Mouse (Mus musculus): ENCODE results near the gene Rtp4. TPM values are rescaled to one million over a fixed set of nuclear protein-coding genes. Genes with fewer than 3 reads are reported as not detected.
A peak's percentile ranks its signal among the peaks of the same experiment; 100 is the strongest.

Gene Rtp4
- polyA plus RNA-seq, 1 experiment from 2014 or later, result 2.8 TPM

DNA sequence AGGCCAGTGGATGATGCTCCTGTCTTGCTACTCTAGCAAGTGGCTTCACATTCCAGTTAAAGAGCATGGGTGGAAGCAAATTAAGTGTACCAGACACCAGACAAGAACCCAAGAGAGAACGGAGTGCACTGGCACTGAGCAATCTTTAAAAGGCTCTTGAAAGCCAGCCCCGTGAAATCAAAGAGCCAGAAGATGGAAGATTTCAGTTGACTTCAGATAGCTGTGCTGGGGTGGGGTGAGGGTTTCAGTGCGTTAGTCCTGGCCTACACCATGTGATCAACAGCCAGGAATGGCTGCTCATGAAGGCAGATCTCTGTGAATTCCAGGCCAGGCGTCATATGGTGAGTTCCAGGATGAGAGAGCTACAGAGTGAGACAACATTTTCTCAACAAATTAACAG, 16.7 kb upstream of the Rtp4 start:
- WGBS (ENCODE audit: insufficient replicate concordance), result 50% methylated on average over 4 of the region's 4 CpGs
- Histone ChIP-seq H3K4me3 (ENCODE audit: low read depth, low read length) (no peak overlapping the region), H3K9me3 (replicated peaks; ENCODE audit: control insufficient read depth, low read length) (no peaks in the 10 kb centered on the region), H3K27me3 (ENCODE audit: control insufficient read depth, insufficient read depth, low read length) (peaks cover 10% of the 10 kb centered on the region), H3K9ac (ENCODE audit: low read depth, low read length) (no peak overlapping the region), H3K27ac (ENCODE audit: low read depth, low read length) (no peak overlapping the region), H3K4me2 (no peak overlapping the region), H3K4me1 (ENCODE audit: control insufficient read depth, insufficient read depth, low read length) (peaks cover 41% of the 10 kb centered on the region), H3K36me3 (ENCODE audit: control insufficient read depth, insufficient read depth, low read length) (no peaks in the 10 kb centered on the region)
- ATAC-seq (replicated peaks; ENCODE audit: insufficient number of reproducible peaks, low FRiP score, low TSS enrichment), result no peak

DNA sequence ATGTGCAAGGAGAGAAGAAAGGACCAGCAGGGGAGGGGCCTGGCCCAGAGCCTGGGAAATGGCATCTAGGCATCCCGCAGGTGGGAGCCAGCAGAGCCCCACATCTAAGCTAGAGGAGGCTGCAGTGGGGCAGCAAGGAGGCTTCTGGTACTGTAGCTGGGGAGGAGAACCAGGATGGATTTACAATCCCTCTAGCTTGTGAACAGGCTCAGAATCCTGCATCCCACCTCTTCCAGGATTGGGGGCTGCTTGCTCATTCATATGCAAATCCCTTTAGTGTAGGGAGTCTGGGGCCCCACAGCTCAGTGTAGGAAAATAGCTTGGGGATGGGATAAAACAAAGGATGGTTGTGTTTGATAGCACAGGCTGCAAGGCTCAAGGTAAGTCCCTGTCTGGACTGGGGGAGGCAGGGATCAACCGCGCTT, 15.8 kb upstream of the Rtp4 start:
- Histone ChIP-seq H3K4me2 (no peak overlapping the region), H3K27me3 (ENCODE audit: control insufficient read depth, insufficient read depth, low read length) (peaks cover 10% of the 10 kb centered on the region), H3K9ac (ENCODE audit: low read depth, low read length) (no peak overlapping the region), H3K9me3 (replicated peaks; ENCODE audit: control insufficient read depth, low read length) (no peaks in the 10 kb centered on the region), H3K27ac (ENCODE audit: low read depth, low read length) (no peak overlapping the region), H3K4me3 (ENCODE audit: low read depth, low read length) (no peak overlapping the region), H3K36me3 (ENCODE audit: control insufficient read depth, insufficient read depth, low read length) (no peaks in the 10 kb centered on the region), H3K4me1 (ENCODE audit: control insufficient read depth, insufficient read depth, low read length) (peaks cover 33% of the 10 kb centered on the region)
- WGBS (ENCODE audit: insufficient replicate concordance), result 54% methylated on average over 3 of the region's 3 CpGs
- ATAC-seq (replicated peaks; ENCODE audit: insufficient number of reproducible peaks, low FRiP score, low TSS enrichment), result no peak

DNA sequence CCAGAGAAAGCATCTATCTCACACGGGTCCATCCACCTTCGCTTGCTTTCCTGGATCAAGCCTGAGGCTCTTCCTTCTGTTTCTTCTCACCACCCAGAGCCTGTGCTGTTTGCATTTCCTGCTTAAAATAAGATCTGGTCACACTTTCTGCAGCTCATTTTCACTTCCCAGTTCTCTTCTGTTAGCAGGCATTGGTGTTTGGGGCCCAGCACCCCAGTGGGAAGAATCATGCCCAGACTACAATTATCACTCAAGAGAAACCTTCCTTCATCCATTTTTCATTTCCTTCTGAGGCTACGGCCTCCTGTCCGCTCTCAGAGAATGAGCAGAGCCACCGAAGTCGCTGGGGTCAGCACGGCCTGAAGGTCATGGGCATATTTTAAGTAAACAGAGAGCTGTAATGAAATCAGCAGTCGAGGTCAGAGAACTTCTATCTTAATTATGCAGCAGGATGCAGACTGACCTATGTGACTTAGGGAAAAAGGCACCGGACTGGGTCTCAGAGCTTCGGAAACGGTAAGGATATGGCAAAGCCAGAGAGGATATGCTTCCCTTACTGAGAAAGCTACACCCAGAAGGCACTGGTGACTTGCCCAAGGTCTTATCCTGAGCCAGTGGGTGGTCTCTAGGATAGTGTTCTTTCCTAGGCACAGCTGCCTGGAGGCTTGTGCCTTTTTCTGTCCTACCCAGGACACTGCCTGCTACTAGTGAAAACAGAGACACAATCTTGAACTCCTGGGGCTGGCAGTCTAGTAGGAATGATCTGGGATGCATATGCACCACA, 14.0 kb upstream of the Rtp4 start:
- Histone ChIP-seq H3K27ac (ENCODE audit: low read depth, low read length) (0 out of 2 replicates have a peak overlapping the region, but pooled peaks have one; percentile 24), H3K4me2 (no peak overlapping the region), H3K4me3 (ENCODE audit: low read depth, low read length) (no peak overlapping the region), H3K36me3 (ENCODE audit: control insufficient read depth, insufficient read depth, low read length) (no peaks in the 10 kb centered on the region), H3K27me3 (ENCODE audit: control insufficient read depth, insufficient read depth, low read length) (peaks cover 10% of the 10 kb centered on the region), H3K4me1 (ENCODE audit: control insufficient read depth, insufficient read depth, low read length) (peaks cover 16% of the 10 kb centered on the region), H3K9me3 (replicated peaks; ENCODE audit: control insufficient read depth, low read length) (no peaks in the 10 kb centered on the region), H3K9ac (ENCODE audit: low read depth, low read length) (no peak overlapping the region)
- ATAC-seq (replicated peaks; ENCODE audit: insufficient number of reproducible peaks, low FRiP score, low TSS enrichment), result peak; percentile 52; the same call in 1 of the 2 replicates
- WGBS (ENCODE audit: insufficient replicate concordance), result 30% methylated on average over 11 of the region's 11 CpGs

DNA sequence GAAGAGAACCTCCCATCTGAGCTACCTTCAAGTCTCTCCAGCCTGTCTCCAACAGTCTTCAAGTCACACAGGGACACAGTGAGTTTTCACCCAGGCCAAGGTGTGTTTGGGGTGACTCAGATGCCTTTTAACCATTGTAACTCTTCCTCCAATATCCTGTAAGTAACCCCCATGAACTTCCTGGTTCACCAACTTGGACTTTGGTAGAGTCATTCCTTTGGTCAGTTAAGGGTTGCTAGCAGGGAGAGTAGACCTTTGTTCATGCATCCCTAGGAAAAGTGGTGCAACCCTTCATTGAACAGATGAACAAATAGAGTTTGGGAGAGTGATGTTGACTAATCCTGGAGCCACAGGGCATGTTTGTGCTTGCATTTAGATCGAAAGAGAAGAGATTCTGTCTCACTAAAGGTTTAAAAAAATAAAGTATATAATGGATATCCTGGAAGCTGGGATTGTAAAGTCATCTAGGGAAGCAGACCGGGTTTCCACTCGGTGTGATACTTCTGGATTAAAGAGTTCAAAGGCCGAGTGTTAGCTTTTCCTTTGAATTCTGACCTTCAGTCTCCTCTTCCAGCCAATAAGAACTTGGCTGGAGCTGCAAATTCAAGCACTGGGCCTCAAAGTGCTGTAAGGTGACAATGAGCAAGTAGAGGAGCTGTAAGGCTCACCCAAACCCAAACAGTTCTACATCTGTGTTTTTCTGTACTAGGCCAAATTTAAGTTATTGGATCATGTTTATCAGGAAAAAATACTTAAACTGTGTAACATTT, 8.7 kb upstream of the Rtp4 start:
- Histone ChIP-seq H3K27ac (ENCODE audit: low read depth, low read length) (no peak overlapping the region), H3K27me3 (ENCODE audit: control insufficient read depth, insufficient read depth, low read length) (peaks cover 3% of the 10 kb centered on the region; the same call in 1 of the 2 replicates), H3K4me1 (ENCODE audit: control insufficient read depth, insufficient read depth, low read length) (no peaks in the 10 kb centered on the region), H3K9ac (ENCODE audit: low read depth, low read length) (no peak overlapping the region), H3K4me2 (no peak overlapping the region), H3K4me3 (ENCODE audit: low read depth, low read length) (no peak overlapping the region), H3K36me3 (ENCODE audit: control insufficient read depth, insufficient read depth, low read length) (no peaks in the 10 kb centered on the region), H3K9me3 (replicated peaks; ENCODE audit: control insufficient read depth, low read length) (no peaks in the 10 kb centered on the region)
- 78% methylated on average over 4 of the region's 4 CpGs for WGBS (ENCODE audit: insufficient replicate concordance)
- no peak for ATAC-seq (replicated peaks; ENCODE audit: insufficient number of reproducible peaks, low FRiP score, low TSS enrichment)

DNA sequence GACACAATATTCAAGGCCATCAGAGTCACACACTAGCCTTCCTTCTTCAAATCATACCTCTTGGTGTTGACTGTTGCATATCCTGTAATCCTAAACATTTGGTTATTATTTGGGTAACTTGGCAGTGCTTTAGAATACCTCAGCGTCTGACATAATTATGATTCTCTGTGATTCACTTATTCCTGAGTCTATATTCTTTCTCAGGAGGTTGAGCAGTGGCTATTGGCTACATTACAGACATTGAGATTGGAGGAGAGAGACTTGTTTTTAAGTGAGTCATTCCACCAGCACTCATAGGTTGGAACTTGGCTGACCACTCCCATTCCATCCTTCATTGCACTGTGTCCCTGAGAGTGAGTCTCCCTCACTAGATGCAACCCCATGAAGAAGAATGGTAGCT, 6.7 kb upstream of the Rtp4 start:
- no peak for ATAC-seq (replicated peaks; ENCODE audit: insufficient number of reproducible peaks, low FRiP score, low TSS enrichment)
- H3K4me3 ChIP-seq (ENCODE audit: low read depth, low read length), result no peak overlapping the region
- H3K4me1 ChIP-seq (ENCODE audit: control insufficient read depth, insufficient read depth, low read length), result peaks cover 7% of the 10 kb centered on the region
- H3K9me3 ChIP-seq (replicated peaks; ENCODE audit: control insufficient read depth, low read length), result no peaks in the 10 kb centered on the region
- H3K9ac ChIP-seq (ENCODE audit: low read depth, low read length), result no peak overlapping the region
- no peaks in the 10 kb centered on the region; the same call in 1 of the 2 replicates for H3K27me3 ChIP-seq (ENCODE audit: control insufficient read depth, insufficient read depth, low read length)
- no peak overlapping the region for H3K27ac ChIP-seq (ENCODE audit: low read depth, low read length)
- H3K36me3 ChIP-seq (ENCODE audit: control insufficient read depth, insufficient read depth, low read length), result no peaks in the 10 kb centered on the region
- H3K4me2 ChIP-seq, result no peak overlapping the region
- 74% methylated on average over 1 of the region's 1 CpGs for WGBS (ENCODE audit: insufficient replicate concordance)

DNA sequence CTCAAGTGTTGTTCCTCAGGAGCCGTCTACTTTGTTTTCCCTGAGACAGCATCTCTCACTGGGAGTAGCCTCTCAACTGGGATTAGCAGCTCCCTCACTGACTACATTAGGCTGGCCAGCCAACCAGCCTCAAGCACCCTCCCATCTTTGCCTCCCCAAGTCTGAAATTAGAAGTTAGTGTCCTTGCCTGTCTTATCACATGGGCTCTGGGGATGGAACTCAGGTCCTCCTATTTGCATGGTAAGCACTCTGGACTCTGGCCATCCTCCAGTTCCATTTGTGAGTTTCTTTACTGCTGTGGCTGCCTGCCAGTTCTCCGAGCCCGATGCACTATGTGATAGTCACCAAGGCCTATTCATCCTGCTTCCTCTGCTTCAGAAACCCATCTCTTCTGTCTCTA, 4.3 kb upstream of the Rtp4 start:
- H3K27me3 ChIP-seq (ENCODE audit: control insufficient read depth, insufficient read depth, low read length), result peaks cover 3% of the 10 kb centered on the region; the same call in 1 of the 2 replicates
- 35% methylated on average over 3 of the region's 3 CpGs for WGBS (ENCODE audit: insufficient replicate concordance)
- no peaks in the 10 kb centered on the region for H3K36me3 ChIP-seq (ENCODE audit: control insufficient read depth, insufficient read depth, low read length)
- no peak overlapping the region for H3K27ac ChIP-seq (ENCODE audit: low read depth, low read length)
- no peak; the same call in 1 of the 2 replicates for ATAC-seq (replicated peaks; ENCODE audit: insufficient number of reproducible peaks, low FRiP score, low TSS enrichment)
- no peak overlapping the region for H3K9ac ChIP-seq (ENCODE audit: low read depth, low read length)
- H3K4me1 ChIP-seq (ENCODE audit: control insufficient read depth, insufficient read depth, low read length), result peaks cover 17% of the 10 kb centered on the region
- no peak overlapping the region for H3K4me2 ChIP-seq
- H3K4me3 ChIP-seq (ENCODE audit: low read depth, low read length), result no peak overlapping the region
- H3K9me3 ChIP-seq (replicated peaks; ENCODE audit: control insufficient read depth, low read length), result no peaks in the 10 kb centered on the region

DNA sequence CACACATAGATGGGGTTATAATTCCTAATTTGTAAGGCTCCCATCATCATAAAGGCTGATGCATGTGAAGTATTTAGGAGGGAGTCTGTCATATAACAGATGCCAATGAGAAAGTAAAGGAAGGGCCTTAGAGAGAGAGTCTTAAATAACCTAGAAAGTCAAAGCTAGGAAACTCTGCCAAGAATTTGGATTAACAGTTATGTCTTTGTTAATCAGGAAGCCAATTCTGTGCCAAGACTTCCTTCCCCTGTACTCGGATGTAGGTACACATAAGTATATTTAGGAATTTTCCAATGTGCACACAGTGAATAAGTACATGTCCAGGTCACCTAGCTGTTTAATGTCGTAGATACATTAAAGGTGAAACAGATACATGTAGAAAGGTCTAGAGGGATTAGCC, 3.5 kb upstream of the Rtp4 start:
- WGBS (ENCODE audit: insufficient replicate concordance), result 71% methylated on average over 2 of the region's 2 CpGs
- Histone ChIP-seq H3K4me2 (no peak overlapping the region), H3K36me3 (ENCODE audit: control insufficient read depth, insufficient read depth, low read length) (no peaks in the 10 kb centered on the region), H3K27me3 (ENCODE audit: control insufficient read depth, insufficient read depth, low read length) (peaks cover 3% of the 10 kb centered on the region; the same call in 1 of the 2 replicates), H3K9ac (ENCODE audit: low read depth, low read length) (no peak overlapping the region), H3K4me1 (ENCODE audit: control insufficient read depth, insufficient read depth, low read length) (peaks cover 17% of the 10 kb centered on the region), H3K9me3 (replicated peaks; ENCODE audit: control insufficient read depth, low read length) (no peaks in the 10 kb centered on the region), H3K27ac (ENCODE audit: low read depth, low read length) (no peak overlapping the region), H3K4me3 (ENCODE audit: low read depth, low read length) (no peak overlapping the region)
- ATAC-seq (replicated peaks; ENCODE audit: insufficient number of reproducible peaks, low FRiP score, low TSS enrichment), result no peak

DNA sequence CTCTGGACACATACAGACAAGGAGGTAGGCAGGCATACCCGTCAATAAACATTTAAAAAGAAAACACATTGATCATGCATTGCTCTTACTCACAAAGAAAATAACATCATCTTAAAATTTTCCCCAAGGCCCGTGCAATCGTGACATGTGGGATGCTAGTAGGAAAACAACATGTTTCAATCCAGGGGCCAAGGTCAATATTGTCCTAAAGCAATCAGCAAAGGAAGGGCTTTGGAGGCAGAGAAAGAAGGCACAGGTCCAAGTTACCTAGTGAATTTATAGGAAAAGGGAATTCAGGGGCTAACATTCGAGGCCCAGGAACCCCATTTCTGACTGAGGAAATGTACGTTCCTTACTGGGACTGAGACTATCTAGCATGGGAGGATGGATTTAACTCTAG, 2.9 kb upstream of the Rtp4 start:
- H3K9ac ChIP-seq (ENCODE audit: low read depth, low read length), result no peak overlapping the region
- WGBS (ENCODE audit: insufficient replicate concordance), result 75% methylated on average over 5 of the region's 5 CpGs
- peaks cover 17% of the 10 kb centered on the region for H3K4me1 ChIP-seq (ENCODE audit: control insufficient read depth, insufficient read depth, low read length)
- no peak overlapping the region for H3K27ac ChIP-seq (ENCODE audit: low read depth, low read length)
- H3K4me3 ChIP-seq (ENCODE audit: low read depth, low read length), result no peak overlapping the region
- H3K4me2 ChIP-seq, result no peak overlapping the region
- no peak for ATAC-seq (replicated peaks; ENCODE audit: insufficient number of reproducible peaks, low FRiP score, low TSS enrichment)
- H3K9me3 ChIP-seq (replicated peaks; ENCODE audit: control insufficient read depth, low read length), result no peaks in the 10 kb centered on the region
- no peaks in the 10 kb centered on the region for H3K36me3 ChIP-seq (ENCODE audit: control insufficient read depth, insufficient read depth, low read length)
- peaks cover 3% of the 10 kb centered on the region; the same call in 1 of the 2 replicates for H3K27me3 ChIP-seq (ENCODE audit: control insufficient read depth, insufficient read depth, low read length)

Data from heart, embryonic 11.5 days (tissue).